Mouse (Mus musculus): ENCODE data around the gene Leng9. TPM values are rescaled to one million over a fixed set of nuclear protein-coding genes. Genes with fewer than 3 reads are reported as not detected.

Gene Leng9
- total and polyA plus RNA-seq, 2 experiments from 2014 or later: 3.1 to 3.8 TPM

DNA sequence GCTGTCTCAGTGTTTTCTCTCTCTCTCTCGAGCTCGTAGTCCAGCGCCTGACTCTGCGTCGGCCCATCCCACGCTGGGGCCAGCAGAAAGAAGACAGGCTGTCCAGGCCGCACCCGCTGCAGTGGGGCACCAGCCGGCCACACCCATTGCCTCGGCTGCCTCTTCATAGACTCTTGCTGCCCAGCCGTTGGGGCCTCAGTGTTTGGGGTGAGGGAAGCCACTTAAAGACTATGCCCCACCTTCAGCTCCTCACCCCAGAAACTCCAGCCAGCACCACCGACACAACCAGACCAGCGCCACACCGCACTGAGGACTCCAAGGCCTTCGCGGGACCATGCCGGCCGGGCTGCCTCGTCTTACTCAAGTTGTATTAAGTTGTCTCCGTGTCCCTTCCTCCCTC is 2.8 kb downstream of the Leng9 start:
- peaks cover 52% of the 10 kb centered on the region for H3K36me3 ChIP-seq (replicated peaks; ENCODE audit: control insufficient read depth, insufficient read depth, low read length)
- WGBS: 81% methylated on average over 20 of the region's 20 CpGs
- H3K27me3 ChIP-seq (ENCODE audit: control insufficient read depth, insufficient read depth, low read length): 0 out of 2 replicates have a peak, but pooled peaks cover 7% of the 10 kb centered on the region
- no peak for TF ChIP-seq CTCF (IDR thresholded peaks at IDR 0.05; ENCODE audit: low read depth)
- TF ChIP-seq EP300 (IDR thresholded peaks at IDR 0.05; ENCODE audit: low read depth): no peak
- DNase-seq (ENCODE audit: low spot score) (no peak), ATAC-seq (ENCODE audit: insufficient read depth, low read depth) (no peak)
- H3K9ac ChIP-seq (replicated peaks; ENCODE audit: low read depth, low read length): no peak overlapping the region
- peaks cover 21% of the 10 kb centered on the region for H3K4me1 ChIP-seq (ENCODE audit: control insufficient read depth, insufficient read depth)
- H3K9me3 ChIP-seq (replicated peaks; ENCODE audit: control insufficient read depth, low read length): no peaks in the 10 kb centered on the region
- no peak overlapping the region for H3K4me3 ChIP-seq (ENCODE audit: low read depth, low read length)
- no peak overlapping the region for H3K4me2 ChIP-seq (ENCODE audit: low read depth, low read length)
- H3K27ac ChIP-seq (ENCODE audit: low read depth): no peak overlapping the region

DNA sequence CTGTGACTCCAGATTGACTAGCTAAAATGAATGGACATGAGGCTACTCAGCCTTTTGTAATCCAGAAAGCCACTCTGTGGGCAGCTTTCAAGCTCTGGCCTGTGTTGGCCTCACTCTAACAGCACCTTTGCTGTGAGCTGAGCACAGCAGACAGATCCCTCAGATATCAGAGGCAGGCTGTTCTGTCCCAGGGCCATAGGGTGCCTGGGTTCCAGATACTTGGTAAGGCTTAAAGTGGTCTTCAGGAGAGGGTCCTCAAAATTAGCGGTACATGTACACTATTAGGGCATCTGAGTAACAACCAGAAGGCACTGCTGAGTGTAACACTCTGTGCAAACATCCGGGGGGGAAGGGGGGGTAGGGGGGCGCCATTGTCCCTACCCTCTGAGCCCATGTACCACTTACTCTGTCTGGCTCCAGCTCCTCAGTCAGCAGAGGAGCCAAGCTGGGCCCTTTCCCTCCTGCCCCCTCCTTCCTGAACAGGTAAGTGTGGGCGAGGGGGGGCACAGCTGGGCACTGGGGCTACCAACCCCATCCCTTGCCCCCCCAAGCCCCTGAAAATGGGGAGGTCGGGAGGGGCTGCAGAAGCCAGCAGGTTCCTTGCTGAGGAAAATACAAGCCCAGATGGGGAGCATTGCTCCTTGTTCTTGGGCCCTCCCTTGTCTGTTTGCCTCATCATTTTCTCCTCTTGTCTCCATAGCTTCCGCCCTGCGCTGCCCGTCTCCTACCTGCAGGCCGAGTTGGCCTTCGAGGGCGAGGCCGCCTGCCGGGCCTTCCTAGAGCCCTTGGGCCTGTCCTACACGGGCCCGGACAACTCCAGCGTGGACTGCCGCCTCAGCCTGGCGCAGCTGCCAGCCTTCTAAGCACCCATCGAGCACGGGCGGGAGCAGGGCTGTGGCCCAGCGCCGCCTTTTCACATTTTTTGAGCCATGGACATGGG is 3.7 kb downstream of the Leng9 start:
- TF ChIP-seq CTCF (IDR thresholded peaks at IDR 0.05; ENCODE audit: low read depth) (no peak), EP300 (IDR thresholded peaks at IDR 0.05; ENCODE audit: low read depth) (no peak)
- H3K9ac ChIP-seq (replicated peaks; ENCODE audit: low read depth, low read length): no peak overlapping the region
- H3K9me3 ChIP-seq (replicated peaks; ENCODE audit: control insufficient read depth, low read length): no peaks in the 10 kb centered on the region
- no peak overlapping the region for H3K27ac ChIP-seq (ENCODE audit: low read depth)
- ATAC-seq (ENCODE audit: insufficient read depth, low read depth) (no peak), DNase-seq (ENCODE audit: low spot score) (no peak)
- no peak overlapping the region for H3K4me2 ChIP-seq (ENCODE audit: low read depth, low read length)
- 86% methylated on average over 20 of the region's 23 CpGs for WGBS
- H3K36me3 ChIP-seq (replicated peaks; ENCODE audit: control insufficient read depth, insufficient read depth, low read length): peaks cover 61% of the 10 kb centered on the region
- peaks cover 21% of the 10 kb centered on the region for H3K4me1 ChIP-seq (ENCODE audit: control insufficient read depth, insufficient read depth)
- 0 out of 2 replicates have a peak, but pooled peaks cover 5% of the 10 kb centered on the region for H3K27me3 ChIP-seq (ENCODE audit: control insufficient read depth, insufficient read depth, low read length)
- H3K4me3 ChIP-seq (ENCODE audit: low read depth, low read length): no peak overlapping the region

DNA sequence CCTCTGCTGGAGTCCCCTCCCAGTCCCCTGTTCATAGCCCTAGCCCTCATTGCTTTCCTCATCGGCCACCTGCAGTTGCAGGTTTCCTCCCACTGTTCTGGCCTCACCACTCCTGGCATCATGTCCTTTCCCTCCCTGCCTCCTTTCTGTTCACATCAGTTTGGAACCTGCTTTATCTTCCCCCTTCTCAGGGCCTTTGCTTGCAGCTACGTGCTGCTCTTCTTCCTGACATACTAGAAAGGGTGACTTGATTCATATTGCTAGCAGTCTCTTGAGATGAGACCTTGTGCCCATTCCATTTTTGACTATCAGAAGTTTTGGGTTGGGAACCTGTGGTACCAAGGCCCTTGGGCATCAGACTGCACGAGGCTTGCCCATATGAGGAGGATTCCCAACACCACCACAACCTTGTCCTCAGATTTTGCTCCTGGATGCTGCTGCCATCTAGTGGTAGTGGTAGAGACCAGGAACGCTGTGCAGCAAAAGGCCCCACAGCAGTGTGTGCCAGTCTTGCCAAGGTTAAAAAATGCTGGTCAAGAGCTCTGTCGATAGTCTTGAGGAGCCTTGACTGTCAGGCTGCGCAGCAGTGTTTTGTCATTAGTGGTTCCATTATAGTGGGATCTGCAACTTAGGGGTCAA is 4.5 kb downstream of the Leng9 start:
- Histone ChIP-seq H3K9ac (replicated peaks; ENCODE audit: low read depth, low read length) (no peak overlapping the region), H3K9me3 (replicated peaks; ENCODE audit: control insufficient read depth, low read length) (no peaks in the 10 kb centered on the region), H3K27ac (ENCODE audit: low read depth) (no peak overlapping the region), H3K27me3 (ENCODE audit: control insufficient read depth, insufficient read depth, low read length) (no peaks in the 10 kb centered on the region), H3K4me1 (ENCODE audit: control insufficient read depth, insufficient read depth) (peaks cover 14% of the 10 kb centered on the region), H3K36me3 (replicated peaks; ENCODE audit: control insufficient read depth, insufficient read depth, low read length) (peaks cover 69% of the 10 kb centered on the region), H3K4me3 (ENCODE audit: low read depth, low read length) (no peak overlapping the region), H3K4me2 (ENCODE audit: low read depth, low read length) (no peak overlapping the region)
- ATAC-seq (ENCODE audit: insufficient read depth, low read depth) (no peak), DNase-seq (ENCODE audit: low spot score) (peak; percentile 43)
- 61% methylated on average over 6 of the region's 6 CpGs for WGBS
- no peak for TF ChIP-seq EP300 (IDR thresholded peaks at IDR 0.05; ENCODE audit: low read depth)
- peak; percentile 70 for TF ChIP-seq CTCF (IDR thresholded peaks at IDR 0.05; ENCODE audit: low read depth)

DNA sequence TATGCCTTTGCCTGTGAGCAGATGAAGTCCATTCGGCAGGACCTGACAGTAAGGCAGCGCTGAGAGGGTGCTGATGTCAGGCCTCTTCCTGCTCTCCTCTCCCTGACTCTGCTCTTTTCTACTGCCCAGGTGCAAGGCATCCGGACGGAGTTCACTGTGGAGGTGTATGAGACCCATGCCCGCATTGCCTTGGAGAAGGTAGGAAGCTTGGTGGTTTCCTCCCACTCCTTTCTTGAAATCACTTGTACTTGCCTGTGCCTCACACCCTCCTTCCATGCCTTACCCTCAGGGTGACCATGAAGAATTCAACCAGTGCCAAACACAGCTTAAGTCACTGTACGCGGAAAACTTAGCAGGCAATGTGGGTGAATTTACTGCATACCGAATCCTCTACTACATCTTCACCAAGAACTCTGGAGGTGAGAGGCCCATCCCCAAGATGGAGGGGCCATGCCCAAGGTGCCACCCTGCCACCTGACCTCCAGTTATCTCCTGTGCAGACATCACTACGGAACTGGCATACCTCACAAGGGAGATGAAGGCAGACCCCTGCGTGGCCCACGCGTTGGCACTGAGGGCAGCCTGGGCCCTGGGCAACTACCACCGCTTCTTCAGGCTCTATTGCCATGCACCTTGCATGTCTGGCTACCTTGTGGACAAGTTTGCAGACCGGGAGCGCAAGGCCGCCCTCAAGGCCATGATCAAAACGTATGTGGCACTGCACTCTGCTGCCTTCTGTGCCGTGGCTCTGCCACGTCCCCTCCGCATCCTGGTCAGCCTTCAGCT is 5.2 kb downstream of the Leng9 start:
- Histone ChIP-seq H3K27me3 (ENCODE audit: control insufficient read depth, insufficient read depth, low read length) (no peaks in the 10 kb centered on the region), H3K4me1 (ENCODE audit: control insufficient read depth, insufficient read depth) (peaks cover 7% of the 10 kb centered on the region; the same call in 1 of the 2 replicates), H3K27ac (ENCODE audit: low read depth) (no peak overlapping the region), H3K4me2 (ENCODE audit: low read depth, low read length) (no peak overlapping the region), H3K9ac (replicated peaks; ENCODE audit: low read depth, low read length) (no peak overlapping the region), H3K9me3 (replicated peaks; ENCODE audit: control insufficient read depth, low read length) (no peaks in the 10 kb centered on the region), H3K4me3 (ENCODE audit: low read depth, low read length) (no peak overlapping the region), H3K36me3 (replicated peaks; ENCODE audit: control insufficient read depth, insufficient read depth, low read length) (peaks cover 76% of the 10 kb centered on the region)
- TF ChIP-seq CTCF (IDR thresholded peaks at IDR 0.05; ENCODE audit: low read depth) (no peak), EP300 (IDR thresholded peaks at IDR 0.05; ENCODE audit: low read depth) (no peak)
- ATAC-seq (ENCODE audit: insufficient read depth, low read depth): no peak
- WGBS: 95% methylated on average over 20 of the region's 20 CpGs
- no peak for DNase-seq (ENCODE audit: low spot score)

DNA sequence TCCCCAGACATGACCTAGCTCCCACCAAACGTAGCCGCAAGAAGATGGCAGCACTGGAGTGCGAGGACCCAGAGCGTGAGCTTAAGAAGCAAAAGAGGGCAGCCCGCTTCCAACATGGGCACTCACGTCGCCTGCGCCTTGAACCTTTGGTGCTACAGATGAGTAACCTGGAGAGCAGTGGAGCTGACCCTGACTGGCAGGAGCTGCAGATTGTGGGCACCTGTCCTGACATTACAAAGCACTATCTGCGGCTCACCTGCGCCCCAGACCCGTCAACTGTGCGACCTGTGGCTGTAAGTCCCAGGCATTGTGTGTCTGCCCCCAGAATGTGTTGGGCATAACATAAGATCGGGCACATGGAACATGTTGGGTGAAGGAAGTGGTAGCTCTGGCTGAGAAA is 6.1 kb downstream of the Leng9 start:
- DNase-seq (ENCODE audit: low spot score): no peak
- TF ChIP-seq CTCF (IDR thresholded peaks at IDR 0.05; ENCODE audit: low read depth) (no peak), EP300 (IDR thresholded peaks at IDR 0.05; ENCODE audit: low read depth) (no peak)
- Histone ChIP-seq H3K36me3 (replicated peaks; ENCODE audit: control insufficient read depth, insufficient read depth, low read length) (peaks cover 85% of the 10 kb centered on the region), H3K4me1 (ENCODE audit: control insufficient read depth, insufficient read depth) (peaks cover 7% of the 10 kb centered on the region; the same call in 1 of the 2 replicates), H3K27ac (ENCODE audit: low read depth) (no peak overlapping the region), H3K4me2 (ENCODE audit: low read depth, low read length) (no peak overlapping the region), H3K27me3 (ENCODE audit: control insufficient read depth, insufficient read depth, low read length) (no peaks in the 10 kb centered on the region), H3K9me3 (replicated peaks; ENCODE audit: control insufficient read depth, low read length) (no peaks in the 10 kb centered on the region), H3K4me3 (ENCODE audit: low read depth, low read length) (no peak overlapping the region), H3K9ac (replicated peaks; ENCODE audit: low read depth, low read length) (no peak overlapping the region)
- 93% methylated on average over 13 of the region's 13 CpGs for WGBS
- no peak for ATAC-seq (ENCODE audit: insufficient read depth, low read depth)
